In genomic region chr10:31445291-31446124, GRCm38 (mm10) we compare ENCODE assay signal across 8 mouse cellular contexts. TPM values are rescaled to one million over a fixed set of nuclear protein-coding genes. Genes with fewer than 3 reads are reported as not detected.
DNase-seq lines count a peak whose midpoint lies in the region; ATAC-seq and TF ChIP-seq lines count a peak whose summit lies in the region.

TSS of gene Tpd52l1 (minus strand) at chr10:31445958.

- no peaks in the 10 kb centered on the region for H3K27me3 ChIP-seq in ES-Bruce4 (ENCODE audit: control insufficient read depth, insufficient read depth, low read length, poor library complexity, severe bottlenecking)
- no peaks in the 10 kb centered on the region for H3K27me3 ChIP-seq in forebrain, embryonic 15.5 days
- H3K27me3 ChIP-seq in liver, embryonic 14.5 days (ENCODE audit: control insufficient read depth, insufficient read depth, low read length): no peaks in the 10 kb centered on the region
- H3K27me3 ChIP-seq in neural tube, embryonic 12.5 days (replicated peaks): no peaks in the 10 kb centered on the region

- no peak for TF ChIP-seq POLR2A in ES-Bruce4 (IDR thresholded peaks at IDR 0.05; ENCODE audit: insufficient read depth, low read length)

- peak within 1 kb of the TSS; percentile 82 for H3K4me3 ChIP-seq in ES-Bruce4 (ENCODE audit: low read depth, low read length)
- H3K4me3 ChIP-seq in forebrain, embryonic 15.5 days: peak within 1 kb of the TSS; percentile 53
- H3K4me3 ChIP-seq in liver, embryonic 14.5 days (ENCODE audit: insufficient read depth in 1 of 2, low read depth in 2 of 2, low read length in 2 of 2): peak within 1 kb of the TSS; percentile 30 to 50
- H3K4me3 ChIP-seq in neural tube, embryonic 12.5 days: peak within 1 kb of the TSS; percentile 63

- H3K9me3 ChIP-seq in ES-Bruce4 (replicated peaks; ENCODE audit: control insufficient read depth, insufficient read depth, low read length, poor library complexity, severe bottlenecking): no peaks in the 10 kb centered on the region
- no peaks in the 10 kb centered on the region for H3K9me3 ChIP-seq in forebrain, embryonic 15.5 days
- H3K9me3 ChIP-seq in liver, embryonic 14.5 days (ENCODE audit: control insufficient read depth, low read length): no peaks in the 10 kb centered on the region
- no peaks in the 10 kb centered on the region for H3K9me3 ChIP-seq in neural tube, embryonic 12.5 days

- H3K4me2 ChIP-seq in forebrain, embryonic 15.5 days (replicated peaks): peak within 1 kb of the TSS; percentile 78
- peak within 1 kb of the TSS; percentile 66 for H3K4me2 ChIP-seq in liver, embryonic 14.5 days (ENCODE audit: low read depth)
- peak within 1 kb of the TSS; percentile 85 for H3K4me2 ChIP-seq in neural tube, embryonic 12.5 days (replicated peaks)

- peak; percentile 87 to 89 for DNase-seq in heart, postnatal 10 days
- peak; percentile 92 to 94 for DNase-seq in kidney, postnatal 4 days
- DNase-seq in liver, embryonic 14.5 days (ENCODE audit: low read depth in 3 of 3, low spot score in 3 of 3): peak; percentile 24 to 31 (median 26)
- peak; percentile 87 for DNase-seq in testis, postnatal 14 days (ENCODE audit: low spot score)

- no peaks in the 10 kb centered on the region for H3K4me1 ChIP-seq in ES-Bruce4 (ENCODE audit: control insufficient read depth, insufficient read depth, low read length)
- no peaks in the 10 kb centered on the region; the same call in 1 of the 2 replicates for H3K4me1 ChIP-seq in forebrain, embryonic 15.5 days
- H3K4me1 ChIP-seq in liver, embryonic 14.5 days (replicated peaks; ENCODE audit: control insufficient read depth in 2 of 2, insufficient read depth in 2 of 2, low read length in 1 of 2): no peaks in the 10 kb centered on the region; a peak in 1 of 4 replicates
- peaks cover 3% of the 10 kb centered on the region for H3K4me1 ChIP-seq in neural tube, embryonic 12.5 days

- no peak within 1 kb of the TSS for H3K27ac ChIP-seq in ES-Bruce4 (ENCODE audit: insufficient read depth, low read length)
- H3K27ac ChIP-seq in forebrain, embryonic 15.5 days (replicated peaks): no peak within 1 kb of the TSS
- no peak within 1 kb of the TSS for H3K27ac ChIP-seq in liver, embryonic 14.5 days
- H3K27ac ChIP-seq in neural tube, embryonic 12.5 days: no peak within 1 kb of the TSS

- TF ChIP-seq CTCF in ES-Bruce4 (IDR thresholded peaks at IDR 0.05; ENCODE audit: low read depth, low read length): peak; percentile 89
- peak; percentile 90 for TF ChIP-seq CTCF in liver, embryonic 14.5 days (IDR thresholded peaks at IDR 0.05; ENCODE audit: low read depth)

- intact Hi-C loops in heart, postnatal 10 days (cut with DNase I): loop anchor here (5.0 kb wide), 2 partner anchors 133 to 618 kb away; partner anchors contain the start of gene Hddc2

- H3K9ac ChIP-seq in ES-Bruce4 (ENCODE audit: low read depth, poor library complexity, severe bottlenecking): peak within 1 kb of the TSS; percentile 67
- H3K9ac ChIP-seq in forebrain, embryonic 15.5 days (replicated peaks): peak within 1 kb of the TSS; percentile 43
- no peak within 1 kb of the TSS for H3K9ac ChIP-seq in liver, embryonic 14.5 days (replicated peaks)
- H3K9ac ChIP-seq in neural tube, embryonic 12.5 days: peak within 1 kb of the TSS; percentile 56

- ATAC-seq in cerebellum, adult (ENCODE audit: insufficient number of reproducible peaks, low FRiP score, low TSS enrichment): peak; percentile 93
- ATAC-seq in forebrain, embryonic 15.5 days (replicated peaks): peak; percentile 99
- ATAC-seq in liver, embryonic 14.5 days (ENCODE audit: insufficient read depth): peak; percentile 89
- peak; percentile 99 for ATAC-seq in neural tube, embryonic 12.5 days (ENCODE audit: low FRiP score, low read depth)

- TF ChIP-seq EP300 in ES-Bruce4 (IDR thresholded peaks at IDR 0.05; ENCODE audit: insufficient read depth, low read depth, low read length): peak; percentile 67; the same call in 1 of the 2 replicates
- TF ChIP-seq EP300 in liver, embryonic 14.5 days (IDR thresholded peaks at IDR 0.05; ENCODE audit: low read depth): no peak

- WGBS in forebrain, embryonic 15.5 days: 1% methylated on average over 59 of the region's 59 CpGs
- WGBS in liver, embryonic 14.5 days (ENCODE audit: insufficient replicate concordance): 1% methylated on average over 59 of the region's 59 CpGs
- WGBS in neural tube, embryonic 12.5 days: under 1% methylated on average over 58 of the region's 59 CpGs

- H3K36me3 ChIP-seq in ES-Bruce4 (ENCODE audit: control insufficient read depth, insufficient read depth, low read length, poor library complexity, severe bottlenecking): no peaks in the 10 kb centered on the region
- H3K36me3 ChIP-seq in forebrain, embryonic 15.5 days: no peaks in the 10 kb centered on the region
- H3K36me3 ChIP-seq in liver, embryonic 14.5 days (replicated peaks; ENCODE audit: control insufficient read depth, insufficient read depth, low read depth): no peaks in the 10 kb centered on the region
- H3K36me3 ChIP-seq in neural tube, embryonic 12.5 days: no peaks in the 10 kb centered on the region

RNA-seq across cellular contexts. Expression of gene Tpd52l1, which starts in this region (rescaled TPM):
- polyA plus RNA-seq in ES-Bruce4 (2011; ENCODE audit: insufficient read depth, insufficient read length, low read depth, missing spikeins): 25.1 and 27.6 TPM in 2 replicates
- polyA plus RNA-seq in forebrain, embryonic 15.5 days (2015; fragmentation: Nextera tagmentation; extraction: Ambion mirVana): 14.1 and 14.6 TPM in 2 replicates
- 1 to 10 TPM; 3.2 to 4.5 TPM for total RNA-seq in heart, postnatal 10 days (2021)
- 0.23 and 0.38 TPM in 2 replicates for polyA plus RNA-seq in liver, embryonic 14.5 days (2012; rRNA removed)
- polyA plus RNA-seq in liver, embryonic 14.5 days (2014; fragmentation: Nextera tagmentation; extraction: Ambion mirVana): 0.52 and 0.58 TPM in 2 replicates
- polyA plus RNA-seq in neural tube, embryonic 12.5 days (2016; fragmentation: Nextera tagmentation; extraction: Ambion mirVana): 25.4 and 26.4 TPM in 2 replicates

Comparison
In these comparisons a context has a peak if more than half of its experiments do, and no peak if none do; other contexts are left out.
1. Peak in DNase-seq, ATAC-seq, H3K4me3 ChIP-seq and H3K4me2 ChIP-seq in liver, embryonic 14.5 days; RNA of the gene not detected or under 1 TPM.
2. DNase-seq: peak in every context shown above with its lines; median percentile 93 in kidney, postnatal 4 days; 88 in heart, postnatal 10 days; 87 in testis, postnatal 14 days; 26 in liver, embryonic 14.5 days.